Mouse (Mus musculus) heart, postnatal 10 days (tissue): ENCODE measurements around the gene Ruvbl2. TPM values are rescaled to one million over a fixed set of nuclear protein-coding genes. Genes with fewer than 3 reads are reported as not detected.

Source experiments
- DNase-seq, 2 experiments: peaks; one replicate each; pipeline ENCODE4 v3.0.0; 2021
- intact Hi-C: fragments of 180-260 bp; cut with DNase I; formaldehyde crosslinking; loops from one replicate; pipeline ENCODE4 v1.15.1; 2025
- total RNA-seq, 2 experiments: library from RNA; stranded (reverse); gene quantifications; 2 replicates each; pipeline ENCODE4 v1.2.3; 2021

The Ruvbl2 gene
- total RNA-seq, 2 experiments from 2014 or later: 30.4 to 30.7 TPM

DNA sequence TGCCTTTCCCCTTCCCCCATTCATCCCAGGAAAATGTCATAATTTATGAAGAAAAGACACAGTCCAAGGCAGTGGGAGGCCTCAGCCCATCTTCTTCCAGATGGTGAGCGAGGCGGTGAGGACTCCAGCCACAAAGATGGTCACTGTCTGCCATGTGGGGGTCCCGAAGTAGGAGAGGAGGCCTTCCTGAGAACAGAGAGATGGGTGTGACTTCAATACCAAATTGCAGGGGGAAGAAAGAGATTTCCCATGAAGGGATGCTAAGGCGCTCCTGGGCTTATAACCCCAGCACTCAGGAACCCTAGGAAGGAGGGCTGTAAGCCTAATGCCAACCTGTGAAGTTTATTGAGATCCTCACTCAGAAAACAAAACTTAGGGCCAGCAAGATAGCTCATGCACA, 23.9 kb upstream of the Ruvbl2 start:
- DNase-seq: no peak
- intact Hi-C loops: no loop called here

DNA sequence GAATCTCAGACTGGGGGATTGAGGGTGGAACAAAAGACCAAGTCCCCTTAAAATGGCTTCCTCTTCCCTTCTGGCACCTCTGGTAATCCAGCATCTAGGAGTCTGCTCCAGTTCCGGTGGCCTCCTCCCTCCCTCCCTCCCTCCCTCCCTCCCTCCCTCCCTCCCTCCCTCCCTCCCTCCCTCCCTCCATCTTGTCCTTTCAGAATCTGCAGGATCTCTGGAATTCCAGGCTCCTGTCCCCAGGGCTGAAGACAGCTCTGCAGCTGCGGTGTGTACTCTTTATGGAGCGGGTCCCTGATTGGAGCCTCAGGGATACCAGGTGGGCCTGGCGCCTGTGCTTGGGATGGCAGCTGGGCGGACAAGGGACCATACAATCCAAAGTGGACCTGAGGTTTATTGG, 23.4 kb upstream of the Ruvbl2 start:
- no peak for DNase-seq
- intact Hi-C loops: no loop called here

DNA sequence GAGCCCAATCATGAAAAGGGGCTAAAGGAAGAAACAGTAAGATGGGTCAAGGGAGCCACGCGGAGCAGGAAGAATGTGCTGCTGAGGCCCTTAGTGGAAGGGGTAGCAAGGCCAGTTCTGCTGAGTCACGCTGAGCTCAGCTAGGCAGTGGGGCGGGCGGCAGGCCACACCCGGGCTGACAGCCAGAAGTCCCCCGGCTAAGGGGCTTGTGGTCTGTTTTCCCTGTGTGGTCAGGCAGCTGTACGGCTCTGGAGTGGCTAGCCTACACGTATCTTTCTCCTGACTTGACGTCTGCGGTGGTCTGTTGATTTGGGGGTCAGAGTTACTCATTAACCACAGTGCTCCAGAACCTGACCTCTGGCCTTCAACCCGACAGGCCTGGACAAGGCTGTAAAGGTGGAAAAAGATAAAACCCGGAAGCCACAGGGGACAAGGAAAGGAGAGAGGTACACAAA, 23.0 kb upstream of the Ruvbl2 start:
- peak; percentile 68 to 72 for DNase-seq
- intact Hi-C loops: no loop called here

DNA sequence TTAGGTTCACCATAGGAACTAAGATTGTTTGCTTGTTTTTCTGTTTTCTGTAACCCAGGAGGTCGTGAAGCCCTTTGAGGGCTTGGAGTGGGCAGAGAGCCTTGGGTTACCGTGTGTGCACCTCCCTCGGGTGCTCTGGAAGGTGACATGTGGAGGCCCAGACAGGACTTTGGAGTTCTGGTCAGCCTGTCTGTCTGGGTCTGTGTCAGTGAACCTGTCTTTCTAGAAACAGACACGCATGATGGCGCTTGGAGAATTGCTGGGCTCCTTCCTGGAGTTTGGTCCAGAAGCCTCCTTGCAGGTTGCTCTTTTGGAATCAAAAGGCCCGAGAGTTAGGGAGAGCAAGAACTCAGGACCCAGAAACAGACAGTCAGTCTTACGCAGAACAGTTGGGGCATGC, 22.5 kb upstream of the Ruvbl2 start:
- intact Hi-C loops: no loop called here
- no peak for DNase-seq

DNA sequence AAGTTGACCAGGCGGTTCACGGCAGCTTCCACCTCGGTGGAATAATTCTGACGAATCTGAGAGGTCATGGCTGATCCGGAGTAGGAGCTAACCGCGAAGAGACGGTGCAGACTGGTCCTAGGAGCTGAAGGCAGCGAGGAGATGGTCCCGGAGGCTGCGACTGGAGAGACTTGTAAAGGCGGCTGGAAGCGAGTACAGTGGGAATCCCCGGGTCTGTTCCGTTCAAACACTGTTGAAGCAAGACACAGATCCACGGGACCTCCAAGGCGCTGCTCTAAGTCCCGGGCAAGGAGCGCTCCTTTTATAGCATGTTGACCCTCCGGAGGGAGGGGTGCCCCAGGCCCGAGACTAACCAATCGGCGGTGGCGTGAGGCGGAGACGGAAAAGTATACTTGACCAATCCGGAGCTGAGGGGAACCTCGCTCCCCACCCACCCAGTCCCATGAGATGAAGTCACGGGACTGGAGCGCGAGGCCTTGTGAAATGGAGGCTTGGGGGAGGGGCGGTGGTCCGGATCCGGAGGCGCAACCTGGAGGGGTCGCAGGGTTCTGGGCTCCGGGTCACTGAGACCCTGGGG, 21.8 kb upstream of the Ruvbl2 start, which contains the start of gene Ftl1:
Gene Ftl1 (minus strand): TSS at position 321 of the 577 bp plus-strand sequence.
- DNase-seq: peak; percentile 97 to 98

DNA sequence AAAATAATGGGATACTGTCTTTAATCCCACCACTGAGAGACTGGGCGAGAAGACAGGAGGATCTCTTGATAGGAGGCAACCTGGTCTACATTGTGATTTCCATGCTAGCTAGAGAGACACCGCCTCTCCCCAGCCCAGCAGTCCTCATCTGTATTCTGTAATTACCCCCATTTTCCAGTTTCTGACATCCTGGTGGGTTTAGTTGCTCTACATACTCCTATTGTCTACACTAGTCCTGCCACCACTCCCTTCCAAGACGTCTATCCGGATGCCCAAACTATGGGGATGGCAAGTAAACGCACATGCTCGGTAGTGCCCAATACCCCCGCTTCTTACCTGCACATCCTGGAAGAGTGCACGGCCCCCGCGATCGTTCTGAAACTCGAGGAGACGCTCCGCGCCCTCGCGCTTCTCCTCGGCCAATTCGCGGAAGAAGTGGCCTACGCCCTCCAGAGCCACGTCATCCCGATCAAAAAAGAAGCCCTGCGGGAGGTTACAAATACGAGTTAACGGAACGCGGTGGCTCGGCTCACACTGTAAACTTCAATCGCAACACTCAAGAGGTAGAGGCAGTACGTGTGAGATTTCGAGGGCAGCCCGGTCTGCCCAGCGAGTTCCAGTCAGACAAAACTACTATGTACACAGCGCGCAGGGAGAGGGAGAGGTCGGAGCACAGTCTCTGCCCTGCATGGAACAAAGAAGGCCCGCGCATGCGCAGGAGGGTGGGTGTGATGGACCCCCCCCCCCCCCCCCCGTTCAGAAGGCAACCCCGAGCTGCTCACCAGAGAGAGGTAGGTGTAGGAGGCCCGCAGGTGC, 21.1 kb upstream of the Ruvbl2 start:
- intact Hi-C loops: loop anchor here (2.0 kb wide), 1 partner anchor 24 kb away; the partner anchor contains the start of gene Gys1
- DNase-seq: peak; percentile 86 to 94

More for the DNA sequence above, 21.8 kb upstream of the Ruvbl2 start, which contains the start of gene Ftl1:
- intact Hi-C loops: loop anchor here (2.0 kb wide), 1 partner anchor 25 kb away; the partner anchor contains the start of gene Gys1

DNA sequence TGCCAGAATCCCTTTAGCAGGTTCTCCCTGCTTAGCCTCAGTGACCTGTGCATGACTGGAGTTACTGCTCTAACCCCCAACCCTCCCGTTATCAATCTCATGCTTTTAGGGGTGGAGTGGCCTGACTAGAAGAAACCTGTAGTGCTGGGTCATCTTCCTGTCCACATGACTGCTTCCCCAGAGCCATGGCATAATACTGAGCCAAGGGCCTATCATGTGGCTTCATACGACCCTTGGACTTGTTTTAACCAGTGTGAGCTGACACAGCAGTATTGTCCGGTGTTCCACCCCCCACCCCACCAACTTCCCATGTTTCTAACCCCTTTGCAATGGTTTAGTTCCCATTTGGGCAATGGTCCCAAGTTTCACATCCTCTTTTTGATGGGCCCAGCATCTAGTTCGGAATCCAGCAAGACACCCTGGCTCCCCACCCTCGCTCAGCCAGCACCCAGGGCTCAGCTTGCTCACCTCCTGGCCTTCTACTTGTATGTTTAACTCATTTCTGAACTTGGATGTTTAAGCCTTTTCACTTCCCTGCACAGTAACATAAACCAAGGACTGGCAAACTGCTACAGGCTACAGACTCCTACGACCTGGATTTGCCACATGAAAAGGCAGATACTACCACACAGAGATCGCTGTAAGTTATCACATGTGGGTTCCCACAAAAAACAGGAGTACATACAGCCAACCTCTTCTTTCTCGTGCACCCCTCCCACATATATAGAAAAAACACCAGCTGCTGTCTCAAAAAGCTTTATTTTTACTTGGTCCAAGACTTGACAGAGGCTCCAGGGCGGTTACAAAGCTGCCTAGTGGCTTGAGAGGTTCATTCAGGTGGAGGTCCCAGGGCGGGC, 19.5 kb upstream of the Ruvbl2 start:
- DNase-seq: peak in 1 of 2 experiments; percentile 50

DNA sequence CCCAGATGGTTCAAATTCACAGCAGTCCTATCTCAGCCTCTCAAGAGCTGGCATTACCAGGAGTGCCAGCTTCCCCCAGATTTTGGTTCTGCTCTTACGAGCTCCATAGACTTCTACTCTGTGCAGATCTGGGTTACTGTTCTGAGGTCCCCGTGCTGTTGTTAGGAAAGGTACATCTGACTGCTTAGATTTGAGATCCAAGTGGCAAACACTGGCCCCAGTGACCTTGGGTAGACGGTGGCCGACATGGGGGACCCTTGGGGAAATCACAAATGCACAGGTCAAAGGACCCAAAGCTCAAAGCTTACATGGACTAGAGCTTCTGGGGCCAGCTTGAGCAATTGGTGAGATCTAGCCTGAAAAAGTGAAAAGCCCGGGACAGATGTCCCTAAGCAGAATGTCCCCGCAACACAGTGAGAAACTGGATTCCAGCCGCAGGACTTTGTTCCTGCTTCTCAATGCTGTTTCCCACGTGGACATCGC, 18.9 kb upstream of the Ruvbl2 start:
- intact Hi-C loops: no loop called here

More for the DNA sequence above, 19.5 kb upstream of the Ruvbl2 start:
- intact Hi-C loops: loop anchor here (2.0 kb wide), 1 partner anchor 23 kb away; the partner anchor contains the start of gene Gys1

DNA sequence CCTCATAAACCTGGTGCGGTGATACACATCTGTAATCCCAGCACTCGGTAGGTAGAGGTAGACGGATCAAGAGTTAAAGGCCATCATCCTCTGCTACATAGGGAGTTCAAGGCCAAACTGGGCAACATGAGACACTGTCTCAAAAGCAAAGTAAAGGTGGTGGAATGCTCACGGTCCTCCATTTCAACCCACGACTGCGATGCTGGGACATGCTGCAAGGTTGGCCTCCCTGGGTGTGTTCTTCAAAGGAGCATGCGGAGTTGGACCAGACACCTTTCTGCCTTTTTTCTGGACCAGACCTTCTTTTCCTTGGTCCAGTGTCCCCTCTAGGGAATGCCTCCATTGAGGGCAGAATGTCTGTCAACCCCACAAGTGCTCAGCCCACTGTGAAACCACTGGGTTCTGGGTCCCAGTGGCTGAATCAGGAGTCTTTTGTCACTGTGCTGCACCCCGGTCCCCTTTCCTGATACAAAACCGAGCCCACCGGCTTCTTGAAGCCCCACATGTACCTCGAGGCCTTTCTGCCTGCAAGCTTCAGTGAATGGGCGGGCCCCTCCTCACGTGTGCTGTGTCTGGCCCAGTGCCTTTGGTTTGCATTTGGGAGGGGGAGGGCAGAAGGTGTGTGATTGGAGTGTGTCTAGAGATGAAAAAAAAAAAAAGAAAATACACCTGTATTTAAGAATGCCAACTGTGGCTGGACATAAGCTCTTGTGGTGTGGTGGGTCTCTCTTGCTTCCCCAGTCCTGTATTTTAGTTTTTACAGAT, 18.2 kb upstream of the Ruvbl2 start:
- DNase-seq: no peak
- intact Hi-C loops: no loop called here

More for the DNA sequence above, 18.9 kb upstream of the Ruvbl2 start:
- DNase-seq: no peak

DNA sequence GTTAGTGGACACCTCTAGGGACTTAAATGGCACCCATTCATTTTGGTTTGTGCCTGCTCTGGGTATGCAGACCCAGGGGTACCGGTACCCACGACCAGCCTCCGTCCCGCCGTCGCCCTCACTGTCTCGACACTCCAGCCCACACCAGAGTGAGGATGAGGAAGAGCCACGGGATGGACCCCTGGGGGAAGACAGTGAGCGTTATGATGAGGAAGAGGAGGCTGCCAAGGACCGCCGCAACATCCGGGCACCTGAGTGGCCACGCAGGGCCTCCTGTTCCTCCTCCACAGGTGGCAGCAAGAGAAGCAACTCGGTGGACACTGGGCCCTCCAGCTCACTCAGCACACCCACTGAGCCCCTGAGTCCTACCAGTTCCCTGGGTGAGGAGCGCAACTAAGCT, 17.1 kb upstream of the Ruvbl2 start:
- no peak for DNase-seq
- intact Hi-C loops: loop anchor here (5.0 kb wide), 1 partner anchor 107 kb away; no protein-coding TSS in a partner anchor

DNA sequence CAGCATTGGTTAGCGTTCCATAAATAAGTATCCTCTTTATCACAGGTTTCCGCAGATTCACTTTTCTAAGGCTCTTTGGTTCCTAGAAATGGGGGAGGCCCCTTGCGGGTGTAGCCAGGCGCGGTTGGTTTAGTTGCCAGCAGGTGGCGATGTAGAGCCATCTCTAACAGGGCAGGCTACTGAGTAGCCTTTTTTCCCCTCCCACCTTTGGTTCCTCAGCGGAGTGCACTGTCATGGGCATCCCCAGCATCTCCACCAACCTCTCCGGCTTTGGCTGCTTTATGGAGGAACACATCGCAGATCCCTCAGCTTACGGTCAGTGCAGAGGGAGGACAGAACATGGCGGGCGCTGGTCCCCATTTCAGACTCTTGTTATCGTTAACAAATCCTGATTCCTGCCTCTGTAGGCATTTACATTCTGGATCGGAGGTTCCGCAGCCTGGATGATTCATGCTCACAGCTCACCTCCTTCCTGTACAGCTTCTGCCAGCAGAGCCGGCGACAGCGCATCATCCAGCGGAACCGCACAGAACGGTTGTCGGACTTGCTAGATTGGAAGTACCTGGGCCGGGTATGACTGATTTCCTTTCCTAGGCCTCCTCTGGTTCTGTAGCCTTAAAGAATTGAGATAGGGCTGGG, 13.6 kb upstream of the Ruvbl2 start:
- intact Hi-C loops: loop anchor here (5.0 kb wide), 1 partner anchor 111 kb away; no protein-coding TSS in a partner anchor
- peak; percentile 82 to 91 for DNase-seq

DNA sequence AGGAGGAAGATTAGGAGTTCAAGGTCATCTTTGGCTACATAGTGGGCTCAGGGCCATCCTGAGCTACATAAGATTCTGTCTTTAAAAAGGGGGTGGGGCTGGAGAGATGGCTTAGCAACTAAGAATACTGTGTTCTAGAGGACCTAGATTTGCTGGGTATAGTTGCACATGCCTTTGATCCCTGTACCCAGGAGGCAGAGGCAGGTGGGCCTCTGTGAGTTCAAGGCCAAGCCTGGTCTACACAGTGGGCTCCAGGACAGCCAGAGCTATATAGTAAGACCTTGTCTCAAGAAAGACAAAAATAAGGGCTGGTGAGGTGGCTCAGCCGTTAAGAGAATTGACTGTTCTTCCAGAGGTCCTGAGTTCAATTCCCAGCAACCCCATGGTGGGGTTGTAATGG, 12.1 kb upstream of the Ruvbl2 start:
- no peak for DNase-seq
- intact Hi-C loops: loop anchor here (5.0 kb wide), 2 partner anchors 112 to 148 kb away; no protein-coding TSS in a partner anchor

DNA sequence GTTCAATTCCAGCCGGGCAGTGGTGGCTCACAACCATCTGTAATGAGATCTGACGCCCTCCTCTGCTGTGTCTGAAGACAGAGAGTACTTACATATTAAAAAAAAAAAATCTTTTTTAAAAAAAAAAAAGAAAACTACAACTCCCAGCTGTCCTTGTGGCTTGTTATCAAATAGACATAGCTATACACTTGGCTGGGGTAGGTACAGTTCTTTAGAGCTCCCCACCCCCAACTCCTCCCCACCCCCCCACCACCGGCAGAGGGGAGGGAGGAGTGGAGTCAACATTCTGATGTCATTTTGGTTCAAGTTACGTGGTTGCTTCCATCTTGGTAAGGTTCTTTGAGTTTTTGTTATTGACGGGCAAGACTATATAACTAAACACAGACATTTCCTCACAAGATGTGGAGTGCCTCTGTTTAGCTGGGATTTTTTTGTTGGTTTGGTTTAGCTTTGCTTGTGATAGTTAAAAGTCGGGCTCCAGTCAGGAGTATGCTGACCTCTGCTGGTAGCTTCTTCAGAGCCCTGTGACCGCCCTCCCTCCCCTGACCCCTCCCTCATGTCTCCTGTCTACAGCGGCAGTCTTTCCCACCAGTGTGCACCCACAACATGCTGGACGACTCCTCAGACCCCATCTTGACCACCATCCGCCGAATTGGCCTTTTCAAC, 9.6 kb upstream of the Ruvbl2 start:
- intact Hi-C loops: loop anchor here (5.0 kb wide), 1 partner anchor 145 kb away; no protein-coding TSS in a partner anchor
- DNase-seq: peak; percentile 55 to 67

DNA sequence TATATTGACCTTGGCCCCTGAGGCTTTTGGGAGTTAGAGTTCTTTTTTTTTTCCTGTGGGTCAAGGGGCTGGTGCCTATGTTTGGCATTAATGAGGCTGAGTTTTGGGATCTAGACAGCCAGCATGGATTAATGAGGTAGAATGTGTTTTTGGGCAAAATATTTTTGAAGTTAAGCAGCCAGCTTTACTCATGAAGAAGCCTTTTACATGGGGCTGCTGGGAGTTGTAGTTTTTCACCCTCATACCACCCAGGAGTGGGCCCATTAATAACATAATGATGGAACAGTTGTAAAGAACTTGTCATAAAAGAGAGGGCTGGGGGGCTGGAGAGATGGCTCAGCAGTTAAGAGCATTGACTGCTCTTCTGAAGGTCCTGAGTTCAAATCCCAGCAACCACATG, 8.7 kb upstream of the Ruvbl2 start:
- no peak for DNase-seq
- intact Hi-C loops: loop anchor here (5.0 kb wide), 1 partner anchor 144 kb away; no protein-coding TSS in a partner anchor

DNA sequence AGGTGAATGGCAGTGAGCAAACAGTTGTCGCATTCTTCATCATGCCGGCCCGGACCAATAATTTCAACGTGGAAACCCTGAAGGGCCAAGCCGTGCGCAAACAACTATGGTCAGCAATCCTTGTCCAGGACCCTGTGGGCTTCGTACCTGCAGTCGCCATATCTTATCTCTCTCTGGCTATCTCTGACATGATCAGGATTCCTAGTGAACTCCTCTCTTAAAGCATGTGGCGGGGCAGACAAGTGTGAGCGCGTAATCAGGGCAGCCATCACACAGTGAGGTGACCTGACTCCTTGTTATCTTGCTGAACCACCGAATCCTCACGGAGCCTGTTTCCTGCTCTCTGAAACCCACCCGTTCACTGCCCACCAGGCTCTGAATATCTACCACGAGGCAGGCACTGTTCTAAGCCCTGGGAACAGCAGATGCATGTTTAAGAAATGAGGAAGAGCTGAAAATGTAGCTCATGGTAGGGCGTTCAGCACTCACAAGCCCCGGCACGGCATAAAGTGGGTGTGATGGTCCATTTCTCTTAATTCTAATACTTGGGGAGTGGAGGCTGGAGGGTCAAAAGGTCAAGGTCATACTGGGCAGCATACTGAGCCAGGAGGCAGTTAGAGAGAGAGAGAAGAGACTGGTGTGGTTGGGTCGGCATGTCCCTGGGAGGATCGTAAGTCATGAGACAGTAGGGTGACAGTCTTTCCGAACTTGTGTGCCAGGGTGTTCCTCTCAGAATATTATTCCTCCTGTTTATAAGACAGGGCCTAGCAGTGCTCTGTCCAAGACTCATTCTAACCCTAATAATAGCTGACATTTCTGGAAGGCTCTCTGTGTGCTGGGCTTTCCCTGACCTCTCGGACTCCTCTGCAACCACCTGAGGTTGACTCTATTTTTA, 5.9 kb upstream of the Ruvbl2 start:
- DNase-seq: no peak
- intact Hi-C loops: no loop called here

DNA sequence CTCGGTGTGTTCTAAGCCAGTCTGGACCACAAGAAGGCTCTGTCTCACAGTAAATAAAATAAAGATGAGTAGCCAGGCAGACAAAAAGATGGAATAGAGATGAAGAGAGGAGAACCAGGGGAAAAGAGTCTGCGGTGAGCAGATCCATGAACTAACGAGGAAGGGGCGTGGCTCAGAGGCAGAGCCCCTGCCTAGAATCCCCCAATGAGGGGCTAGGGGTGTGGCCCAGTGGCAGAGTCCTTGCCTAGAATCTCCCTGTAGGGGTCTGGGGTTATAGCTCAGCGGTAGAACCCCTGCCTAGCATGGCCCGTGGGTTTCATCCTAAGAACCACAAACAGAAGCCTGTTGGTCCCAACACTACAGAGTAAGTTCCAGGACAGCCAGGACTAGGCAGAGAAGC, 850 bp downstream of the Ruvbl2 start:
- intact Hi-C loops: no loop called here
- no peak for DNase-seq

DNA sequence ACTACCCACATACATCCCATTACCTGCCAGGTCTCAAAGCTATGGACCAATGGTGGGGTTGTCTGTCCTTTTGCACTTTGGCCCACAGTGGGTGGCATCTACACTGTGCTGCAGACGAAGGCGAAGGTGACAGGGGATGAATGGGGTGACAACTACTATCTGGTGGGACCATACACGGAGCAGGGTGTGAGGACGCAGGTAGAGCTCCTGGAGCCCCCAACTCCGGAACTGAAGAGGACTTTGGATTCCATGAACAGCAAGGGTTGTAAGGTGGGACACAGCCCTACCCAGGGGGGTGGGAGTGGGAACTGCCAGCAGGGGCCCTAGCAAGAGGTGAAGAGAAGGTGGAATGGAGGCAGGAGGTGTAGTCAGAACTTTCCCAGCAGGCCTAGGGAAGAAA, 1.5 kb downstream of the Ruvbl2 start:
- intact Hi-C loops: no loop called here
- no peak for DNase-seq
